Mouse (Mus musculus): ENCODE results near the gene Ltc4s. TPM values are rescaled to one million over a fixed set of nuclear protein-coding genes. Genes with fewer than 3 reads are reported as not detected.
A peak's percentile ranks its signal among the peaks of the same experiment; 100 is the strongest.

The Ltc4s gene
- polyA plus RNA-seq, 1 experiment from 2014 or later: 2.6 TPM

DNA sequence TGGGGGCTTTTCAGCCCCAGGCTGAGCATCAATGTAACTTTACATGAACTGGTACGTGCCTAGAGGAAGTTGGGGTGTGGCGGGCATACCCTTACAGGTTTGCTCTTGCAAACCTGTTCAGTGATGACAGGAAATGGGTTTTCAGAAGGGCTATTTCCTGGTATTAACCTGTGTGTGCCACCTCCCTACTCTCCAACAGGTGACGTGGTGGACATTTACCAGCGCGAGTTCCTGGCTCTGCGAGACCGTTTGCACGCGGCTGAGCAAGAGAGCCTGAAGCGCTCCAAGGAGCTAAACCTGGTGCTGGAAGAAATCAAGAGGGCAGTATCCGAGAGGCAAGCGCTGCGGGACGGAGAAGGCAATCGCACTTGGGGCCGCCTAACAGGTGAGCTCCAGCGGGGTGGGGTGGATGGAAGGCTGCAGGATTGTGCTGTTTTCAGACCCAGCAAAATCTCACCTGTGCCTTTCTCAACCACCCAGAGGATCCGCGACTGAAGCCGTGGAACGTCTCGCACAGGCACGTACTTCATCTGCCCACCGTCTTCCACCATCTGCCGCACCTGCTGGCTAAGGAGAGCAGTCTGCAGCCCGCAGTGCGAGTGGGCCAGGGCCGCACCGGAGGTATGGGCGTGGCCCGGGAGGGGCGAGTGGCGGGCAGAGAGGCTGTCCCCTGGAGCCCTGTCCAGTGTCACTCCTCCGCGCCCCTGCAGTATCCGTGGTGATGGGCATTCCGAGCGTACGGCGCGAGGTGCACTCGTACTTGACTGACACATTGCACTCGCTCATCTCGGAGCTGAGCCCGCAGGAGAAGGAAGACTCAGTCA, 7.7 kb downstream of the Ltc4s start:
- DNase-seq (ENCODE audit: low spot score) (no peak), ATAC-seq (replicated peaks; ENCODE audit: low FRiP score) (no peak)
- Histone ChIP-seq H3K9ac (ENCODE audit: low read depth, low read length) (no peak overlapping the region), H3K4me1 (replicated peaks; ENCODE audit: control insufficient read depth, insufficient read depth, low read length) (peaks cover 30% of the 10 kb centered on the region), H3K36me3 (ENCODE audit: control insufficient read depth, insufficient read depth, low read length) (peaks cover 27% of the 10 kb centered on the region), H3K27ac (ENCODE audit: low read depth, low read length) (no peak overlapping the region), H3K4me3 (ENCODE audit: low read depth, low read length) (0 out of 2 replicates have a peak overlapping the region, but pooled peaks have one; percentile 8), H3K4me2 (peak overlapping the region; percentile 52), H3K9me3 (ENCODE audit: control insufficient read depth, low read length) (no peaks in the 10 kb centered on the region), H3K27me3 (replicated peaks; ENCODE audit: control insufficient read depth, insufficient read depth, low read length) (no peaks in the 10 kb centered on the region)
- WGBS: 56% methylated on average over 45 of the region's 45 CpGs

DNA sequence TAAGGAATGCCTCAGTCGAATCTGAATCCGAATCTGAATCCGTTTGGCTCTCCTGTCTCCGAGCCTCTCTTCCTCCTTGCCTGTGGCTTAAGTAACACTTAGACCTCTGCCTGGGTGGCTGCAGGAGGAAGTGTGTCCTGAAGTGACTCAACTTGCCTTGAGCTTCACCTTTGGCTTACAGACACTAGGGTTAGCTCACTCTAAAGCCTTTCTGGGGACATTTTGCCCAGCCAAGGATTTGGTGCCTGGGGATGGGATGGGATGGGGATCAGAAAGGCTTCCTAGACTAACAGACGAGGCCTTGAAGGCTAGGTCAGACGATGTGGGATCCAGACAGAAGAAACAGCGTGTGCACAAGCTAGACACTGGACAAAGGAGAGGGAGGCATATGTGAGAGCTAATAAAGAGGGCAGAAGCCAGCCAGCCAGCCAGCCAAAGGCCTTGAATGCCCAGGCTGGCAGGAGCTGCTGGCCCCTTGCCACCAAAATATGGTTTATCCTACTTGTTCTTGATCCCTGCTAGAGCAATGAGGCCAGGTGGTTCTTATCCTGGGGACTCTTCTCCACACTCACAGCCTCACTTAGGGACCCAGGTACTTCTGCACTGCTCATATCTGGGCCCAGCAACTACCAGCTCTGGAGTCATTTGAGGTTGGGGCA, 9.0 kb downstream of the Ltc4s start:
- Histone ChIP-seq H3K4me3 (ENCODE audit: low read depth, low read length) (no peak overlapping the region), H3K4me1 (replicated peaks; ENCODE audit: control insufficient read depth, insufficient read depth, low read length) (peaks cover 30% of the 10 kb centered on the region), H3K4me2 (no peak overlapping the region), H3K36me3 (ENCODE audit: control insufficient read depth, insufficient read depth, low read length) (peaks cover 24% of the 10 kb centered on the region), H3K9me3 (ENCODE audit: control insufficient read depth, low read length) (no peaks in the 10 kb centered on the region), H3K9ac (ENCODE audit: low read depth, low read length) (no peak overlapping the region), H3K27me3 (replicated peaks; ENCODE audit: control insufficient read depth, insufficient read depth, low read length) (no peaks in the 10 kb centered on the region), H3K27ac (ENCODE audit: low read depth, low read length) (no peak overlapping the region)
- 54% methylated on average over 7 of the region's 7 CpGs for WGBS
- no peak for DNase-seq (ENCODE audit: low spot score)
- no peak for ATAC-seq (replicated peaks; ENCODE audit: low FRiP score)

DNA sequence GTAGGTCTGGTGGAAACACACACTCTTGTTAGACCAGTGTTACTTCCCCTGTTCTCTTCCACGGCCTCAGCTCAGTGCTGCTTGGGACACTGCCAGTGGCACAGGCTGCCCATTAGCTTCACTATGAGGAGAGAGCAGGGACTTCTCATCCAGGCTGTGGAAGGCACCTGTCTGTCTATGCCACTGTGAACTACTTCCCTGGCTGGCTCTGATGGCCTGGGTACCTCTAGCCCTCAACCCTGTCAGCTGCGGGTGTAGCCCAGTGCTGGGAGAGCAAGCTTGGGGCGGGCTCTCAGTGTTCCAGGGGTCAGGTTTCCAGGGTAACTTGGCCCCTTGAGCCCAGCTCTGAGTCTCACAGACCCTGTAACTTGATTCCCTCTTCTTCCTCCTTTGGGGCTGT, 9.6 kb downstream of the Ltc4s start:
- no peaks in the 10 kb centered on the region for H3K9me3 ChIP-seq (ENCODE audit: control insufficient read depth, low read length)
- no peak overlapping the region for H3K9ac ChIP-seq (ENCODE audit: low read depth, low read length)
- H3K27me3 ChIP-seq (replicated peaks; ENCODE audit: control insufficient read depth, insufficient read depth, low read length): no peaks in the 10 kb centered on the region
- no peak for DNase-seq (ENCODE audit: low spot score)
- no peak overlapping the region for H3K27ac ChIP-seq (ENCODE audit: low read depth, low read length)
- no peak overlapping the region for H3K4me2 ChIP-seq
- no peak for ATAC-seq (replicated peaks; ENCODE audit: low FRiP score)
- WGBS: 44% methylated on average over 3 of the region's 3 CpGs
- peaks cover 19% of the 10 kb centered on the region for H3K36me3 ChIP-seq (ENCODE audit: control insufficient read depth, insufficient read depth, low read length)
- H3K4me1 ChIP-seq (replicated peaks; ENCODE audit: control insufficient read depth, insufficient read depth, low read length): peaks cover 34% of the 10 kb centered on the region
- no peak overlapping the region for H3K4me3 ChIP-seq (ENCODE audit: low read depth, low read length)

DNA sequence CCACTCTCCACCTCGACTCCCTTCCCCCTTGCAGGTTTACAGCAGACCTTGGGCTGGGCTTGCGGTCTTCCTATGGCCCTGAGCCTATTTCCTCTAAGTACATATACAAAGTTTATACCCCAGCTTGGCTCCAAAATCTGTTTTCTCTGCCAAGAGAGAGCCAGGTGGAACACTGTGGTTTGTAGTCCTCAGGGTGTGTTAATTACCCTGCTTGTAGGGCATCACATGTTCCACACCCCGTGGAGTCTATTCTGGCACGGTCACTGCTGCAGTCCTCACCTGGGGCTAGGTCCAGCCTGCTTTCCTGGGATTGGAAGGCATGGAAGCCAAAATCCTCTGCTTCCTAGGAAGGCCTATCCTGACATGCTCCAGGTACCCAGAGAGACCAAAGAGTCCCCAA, 10.7 kb downstream of the Ltc4s start:
- peaks cover 42% of the 10 kb centered on the region for H3K4me1 ChIP-seq (replicated peaks; ENCODE audit: control insufficient read depth, insufficient read depth, low read length)
- ATAC-seq (replicated peaks; ENCODE audit: low FRiP score) (no peak), DNase-seq (ENCODE audit: low spot score) (no peak)
- no peak overlapping the region for H3K27ac ChIP-seq (ENCODE audit: low read depth, low read length)
- H3K4me3 ChIP-seq (ENCODE audit: low read depth, low read length): no peak overlapping the region
- H3K27me3 ChIP-seq (replicated peaks; ENCODE audit: control insufficient read depth, insufficient read depth, low read length): no peaks in the 10 kb centered on the region
- no peak overlapping the region for H3K9ac ChIP-seq (ENCODE audit: low read depth, low read length)
- H3K36me3 ChIP-seq (ENCODE audit: control insufficient read depth, insufficient read depth, low read length): peaks cover 11% of the 10 kb centered on the region; the same call in 1 of the 2 replicates
- no peaks in the 10 kb centered on the region for H3K9me3 ChIP-seq (ENCODE audit: control insufficient read depth, low read length)
- no peak overlapping the region; the same call in 1 of the 2 replicates for H3K4me2 ChIP-seq
- 85% methylated on average over 4 of the region's 4 CpGs for WGBS

DNA sequence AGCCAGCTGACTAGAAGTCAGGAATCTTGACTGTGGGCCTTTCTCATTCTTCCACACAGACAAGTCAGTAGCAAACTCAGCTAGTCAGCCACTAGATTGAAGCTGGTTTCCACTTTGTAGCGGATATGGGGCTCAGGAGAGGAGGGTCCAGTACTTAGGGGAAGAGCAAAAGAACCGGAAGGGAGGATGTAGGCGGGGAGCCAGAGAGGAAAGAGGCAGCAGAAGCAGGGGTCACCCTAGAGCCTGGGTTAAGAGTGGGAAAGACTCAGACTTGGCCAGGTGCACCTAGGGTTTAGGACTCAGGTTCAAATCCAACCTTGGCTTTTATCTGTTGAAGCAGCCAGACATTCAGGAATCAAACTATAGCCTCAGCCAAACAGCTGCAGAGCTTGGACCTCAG, 11.2 kb downstream of the Ltc4s start:
- H3K4me2 ChIP-seq: peak overlapping the region; percentile 99
- H3K27ac ChIP-seq (ENCODE audit: low read depth, low read length): no peak overlapping the region
- peak overlapping the region; percentile 96; the same call in 1 of the 2 replicates for H3K4me3 ChIP-seq (ENCODE audit: low read depth, low read length)
- 71% methylated on average over 3 of the region's 3 CpGs for WGBS
- peaks cover 6% of the 10 kb centered on the region; the same call in 1 of the 2 replicates for H3K36me3 ChIP-seq (ENCODE audit: control insufficient read depth, insufficient read depth, low read length)
- peaks cover 42% of the 10 kb centered on the region for H3K4me1 ChIP-seq (replicated peaks; ENCODE audit: control insufficient read depth, insufficient read depth, low read length)
- no peaks in the 10 kb centered on the region for H3K9me3 ChIP-seq (ENCODE audit: control insufficient read depth, low read length)
- H3K9ac ChIP-seq (ENCODE audit: low read depth, low read length): peak overlapping the region; percentile 98
- no peaks in the 10 kb centered on the region for H3K27me3 ChIP-seq (replicated peaks; ENCODE audit: control insufficient read depth, insufficient read depth, low read length)
- ATAC-seq (replicated peaks; ENCODE audit: low FRiP score) (no peak), DNase-seq (ENCODE audit: low spot score) (no peak)

DNA sequence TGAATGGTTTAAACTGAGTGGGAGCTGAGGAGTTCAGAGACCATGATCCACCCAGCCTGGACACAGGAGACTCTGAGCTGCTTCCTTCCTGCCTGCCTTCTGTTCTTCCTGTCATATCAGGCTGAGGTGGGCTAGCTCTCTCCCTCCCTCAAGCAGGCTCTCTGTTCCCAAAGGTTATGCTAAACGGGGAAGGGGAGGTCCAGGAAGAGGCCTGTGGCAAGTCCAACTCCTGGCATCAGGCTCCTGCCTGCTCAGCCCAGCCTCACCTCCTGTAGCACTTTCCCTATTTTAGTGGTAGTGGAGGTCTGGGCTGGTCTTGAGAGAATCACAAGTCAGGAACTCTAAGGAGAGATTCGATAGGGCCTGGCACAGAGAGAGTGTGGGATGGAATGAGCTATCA, 12.0 kb downstream of the Ltc4s start:
- peaks cover 42% of the 10 kb centered on the region for H3K4me1 ChIP-seq (replicated peaks; ENCODE audit: control insufficient read depth, insufficient read depth, low read length)
- no peak for ATAC-seq (replicated peaks; ENCODE audit: low FRiP score)

DNA sequence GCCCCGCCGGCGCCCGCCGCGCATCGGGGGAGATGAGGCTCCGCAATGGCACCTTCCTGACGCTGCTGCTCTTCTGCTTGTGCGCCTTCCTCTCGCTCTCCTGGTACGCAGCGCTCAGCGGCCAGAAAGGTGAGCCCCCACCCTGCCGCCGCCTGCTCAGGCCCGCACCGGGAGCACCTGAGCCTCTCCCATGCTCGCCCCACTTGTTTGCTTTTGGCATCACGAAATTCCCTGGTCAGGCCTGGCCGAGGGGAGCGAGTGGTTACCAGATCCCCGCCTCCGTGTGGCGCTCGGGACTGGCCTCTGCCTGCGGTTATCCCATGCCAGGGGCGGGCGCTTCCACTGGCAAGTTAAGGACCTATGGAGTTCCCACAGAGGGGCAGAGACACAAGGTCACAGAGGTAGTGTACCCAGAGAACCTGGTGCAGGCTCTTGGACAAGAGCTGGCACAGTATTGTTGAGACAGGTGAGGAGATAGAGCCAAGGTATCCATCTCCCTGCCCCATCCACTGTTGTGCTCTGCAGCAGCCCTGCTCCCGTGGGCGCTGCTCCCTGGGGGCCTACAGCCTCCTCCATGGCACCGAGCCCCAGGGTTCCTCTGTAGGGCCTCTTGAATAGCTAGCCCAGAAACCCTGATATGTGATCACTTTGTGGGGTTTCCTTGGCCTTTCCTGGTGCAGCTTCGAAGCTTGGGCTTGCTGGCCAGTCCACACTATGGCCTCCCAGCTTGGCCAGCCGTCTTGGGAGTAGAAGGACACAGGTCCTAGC, 12.6 kb downstream of the Ltc4s start:
- H3K9me3 ChIP-seq (ENCODE audit: control insufficient read depth, low read length): no peaks in the 10 kb centered on the region
- peak overlapping the region; percentile 99 for H3K4me2 ChIP-seq
- no peaks in the 10 kb centered on the region for H3K27me3 ChIP-seq (replicated peaks; ENCODE audit: control insufficient read depth, insufficient read depth, low read length)
- ATAC-seq (replicated peaks; ENCODE audit: low FRiP score) (peak; percentile 13), DNase-seq (ENCODE audit: low spot score) (peak; percentile 69)
- H3K36me3 ChIP-seq (ENCODE audit: control insufficient read depth, insufficient read depth, low read length): peaks cover 4% of the 10 kb centered on the region; the same call in 1 of the 2 replicates
- WGBS: 2% methylated on average over 34 of the region's 34 CpGs
- peak overlapping the region; percentile 98 for H3K9ac ChIP-seq (ENCODE audit: low read depth, low read length)
- peaks cover 39% of the 10 kb centered on the region for H3K4me1 ChIP-seq (replicated peaks; ENCODE audit: control insufficient read depth, insufficient read depth, low read length)
- peak overlapping the region; percentile 96 for H3K4me3 ChIP-seq (ENCODE audit: low read depth, low read length)
- H3K27ac ChIP-seq (ENCODE audit: low read depth, low read length): peak overlapping the region; percentile 97

More for the DNA sequence above, 12.0 kb downstream of the Ltc4s start:
- H3K27ac ChIP-seq (ENCODE audit: low read depth, low read length): peak overlapping the region; percentile 97
- no peaks in the 10 kb centered on the region for H3K27me3 ChIP-seq (replicated peaks; ENCODE audit: control insufficient read depth, insufficient read depth, low read length)
- DNase-seq (ENCODE audit: low spot score): no peak
- H3K9ac ChIP-seq (ENCODE audit: low read depth, low read length): peak overlapping the region; percentile 98
- H3K36me3 ChIP-seq (ENCODE audit: control insufficient read depth, insufficient read depth, low read length): peaks cover 6% of the 10 kb centered on the region; the same call in 1 of the 2 replicates
- H3K4me3 ChIP-seq (ENCODE audit: low read depth, low read length): peak overlapping the region; percentile 96
- peak overlapping the region; percentile 99 for H3K4me2 ChIP-seq
- WGBS: 19% methylated on average over 2 of the region's 2 CpGs
- H3K9me3 ChIP-seq (ENCODE audit: control insufficient read depth, low read length): no peaks in the 10 kb centered on the region

Data from liver, embryonic 11.5 days (tissue).